In genomic region chr1:83859732-83860424, GRCm38 (mm10) we compare ENCODE assay signal across 16 mouse cellular contexts.
"Had no signal": no experiment of that assay in that cellular context is flagged by ENCODE, and none has a peak within 500 bp of the region (broad histone marks: within the 10 kb centered on the region; RNA-seq: fewer than 3 reads in every experiment).

No protein-coding gene starts in this region.

- H3K9me3 ChIP-seq: neural tube, embryonic 13.5 days; neural tube, embryonic 15.5 days; stomach, embryonic 15.5 days had no signal

- DNase-seq: retina, postnatal 1 day; right cerebral cortex, adult 18-20 months; right cerebral cortex, postnatal 14 days; right cerebral cortex, postnatal 25 days; right cerebral cortex, postnatal 4 days; spleen, adult 18-20 months; thymus, adult 18-20 months; thymus, adult 2 months; thymus, postnatal 14 days; thymus, postnatal 25 days; thymus, postnatal 36 days; thymus, postnatal 4 days had no signal

- H3K4me2 ChIP-seq: neural tube, embryonic 13.5 days; neural tube, embryonic 15.5 days; stomach, embryonic 15.5 days had no signal

- H3K27me3 ChIP-seq: neural tube, embryonic 13.5 days; neural tube, embryonic 15.5 days; stomach, embryonic 15.5 days had no signal

- H3K36me3 ChIP-seq: neural tube, embryonic 13.5 days; neural tube, embryonic 15.5 days; stomach, embryonic 15.5 days had no signal

- H3K4me3 ChIP-seq: neural tube, embryonic 13.5 days; neural tube, embryonic 15.5 days; stomach, embryonic 15.5 days had no signal

- H3K9ac ChIP-seq: neural tube, embryonic 13.5 days; neural tube, embryonic 15.5 days; stomach, embryonic 15.5 days had no signal

- H3K4me1 ChIP-seq: stomach, embryonic 15.5 days had no signal

- H3K27ac ChIP-seq: neural tube, embryonic 13.5 days; neural tube, embryonic 15.5 days; stomach, embryonic 15.5 days; stomach, postnatal 0 days had no signal
